Mouse (Mus musculus) intestine, postnatal 0 days (tissue): ENCODE data around the gene Trp53i11. TPM values are rescaled to one million over a fixed set of nuclear protein-coding genes. Genes with fewer than 3 reads are reported as not detected.

Experiments
- ATAC-seq: fragments of 200-750 bp; cut with Nextera tagmentation; 2 replicates; pipeline ENCODE4 v1.8.0; 2017; ENCODE audit warnings: mild to moderate bottlenecking, moderate TSS enrichment, moderate library complexity
- H3K27ac ChIP-seq: fragments of 300-500 bp; sonication (generic); 2 replicates; pipeline ENCODE4 v1.5.1; 2014; ENCODE audit warnings: mild to moderate bottlenecking, low read depth, low read length, moderate library complexity
- H3K27me3 ChIP-seq: fragments of 300-500 bp; sonication (generic); replicated peaks from 2 replicates; pipeline ENCODE4 v1.6.1; 2014; ENCODE audit warnings: low read length, mixed read lengths; ENCODE audit not compliant: control insufficient read depth, insufficient read depth
- H3K36me3 ChIP-seq: fragments of 300-500 bp; sonication (generic); 2 replicates; pipeline ENCODE4 v1.6.1; 2014; ENCODE audit warnings: mild to moderate bottlenecking, moderate library complexity; ENCODE audit not compliant: control insufficient read depth, insufficient read depth
- H3K4me1 ChIP-seq: fragments of 300-500 bp; sonication (generic); replicated peaks from 2 replicates; pipeline ENCODE4 v1.6.1; 2014; ENCODE audit warnings: antibody characterized with exemption, low read length, mixed read lengths; ENCODE audit not compliant: control insufficient read depth, insufficient read depth
- H3K4me2 ChIP-seq: fragments of 300-500 bp; sonication (generic); replicated peaks from 2 replicates; pipeline ENCODE4 v1.6.1; 2014; ENCODE audit warnings: low read depth, mild to moderate bottlenecking, moderate library complexity
- H3K4me3 ChIP-seq: fragments of 300-500 bp; sonication (generic); 2 replicates; pipeline ENCODE4 v1.5.1; 2014; ENCODE audit warnings: low read depth, low read length
- H3K9ac ChIP-seq: fragments of 300-500 bp; sonication (generic); 2 replicates; pipeline ENCODE4 v1.6.1; 2014; ENCODE audit warnings: mild to moderate bottlenecking, low read depth, low read length
- H3K9me3 ChIP-seq: fragments of 300-500 bp; sonication (generic); 2 replicates; pipeline ENCODE4 v1.6.1; 2016; ENCODE audit warnings: mixed run types; ENCODE audit not compliant: control insufficient read depth
- CTCF ChIP-seq: sonication (generic); IDR thresholded peaks from 2 replicates; pipeline ENCODE4 v1.5.1; 2016; ENCODE audit warnings: low read depth, mild to moderate bottlenecking, control low read depth, antibody characterized with exemption, moderate library complexity
- WGBS: fragments of 180-500 bp; shearing (Covaris S2); extraction: QIAGEN DNeasy Blood & Tissue Kit; methylation state at CpG from one replicate; pipeline ENCODE4 v1.1.7; 2014; 5-methylcytosine and 5-hydroxymethylcytosine counted together
- polyA plus RNA-seq: library from polyadenylated mRNA; unstranded; fragments of >200 nt; fragmentation: Nextera tagmentation; extraction: Ambion mirVana; gene quantifications from 2 replicates; pipeline ENCODE4 v1.2.1, GENCODE M21; 2015

Trp53i11 gene
- polyA plus RNA-seq, 1 experiment from 2014 or later: 21.8 TPM

DNA sequence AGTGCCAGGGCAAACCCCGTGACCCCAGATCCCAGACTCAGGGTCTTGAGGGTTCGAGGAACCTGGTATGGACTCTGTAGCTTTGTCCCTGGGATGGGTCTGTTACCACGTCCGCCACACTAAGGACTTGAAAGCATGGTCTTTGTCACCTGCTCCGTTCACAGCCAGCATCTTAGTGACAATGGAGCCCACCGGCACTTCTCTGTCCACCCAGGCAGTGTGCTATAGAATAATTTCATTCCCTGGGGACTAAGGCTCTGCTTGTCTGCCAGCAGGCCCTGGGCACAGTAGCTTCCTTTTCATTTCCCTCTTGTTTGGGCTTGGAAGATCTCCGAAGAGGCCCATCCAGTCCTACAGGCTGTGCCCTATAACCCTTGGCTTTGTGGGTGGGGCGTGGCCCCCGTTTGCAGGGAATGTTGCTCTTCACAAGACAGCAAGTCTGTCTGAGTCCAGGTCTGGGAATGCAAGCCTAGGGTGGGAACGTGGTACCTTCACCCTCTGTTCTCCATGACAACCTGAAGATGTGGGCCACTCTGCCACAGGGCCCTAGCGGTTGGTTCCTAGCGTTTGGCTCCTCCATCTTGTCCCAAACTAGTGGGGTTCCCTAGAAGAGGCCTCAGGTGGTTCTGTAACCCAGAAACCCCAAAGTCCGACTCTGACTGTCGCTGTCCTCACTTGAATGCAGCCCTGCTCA is 4.3 kb downstream of the Trp53i11 start:
- no peak for ATAC-seq
- no peaks in the 10 kb centered on the region; the same call in 1 of the 2 replicates for H3K36me3 ChIP-seq
- H3K4me2 ChIP-seq: peak overlapping the region; percentile 24; the same call in 1 of the 2 replicates
- 68% methylated on average over 14 of the region's 14 CpGs for WGBS
- H3K27ac ChIP-seq: no peak overlapping the region; the same call in 1 of the 2 replicates
- H3K4me1 ChIP-seq: 0 out of 2 replicates have a peak, but pooled peaks cover 5% of the 10 kb centered on the region
- no peaks in the 10 kb centered on the region for H3K9me3 ChIP-seq
- H3K4me3 ChIP-seq: no peak overlapping the region
- H3K27me3 ChIP-seq: no peaks in the 10 kb centered on the region
- H3K9ac ChIP-seq: no peak overlapping the region
- TF ChIP-seq CTCF: no peak

DNA sequence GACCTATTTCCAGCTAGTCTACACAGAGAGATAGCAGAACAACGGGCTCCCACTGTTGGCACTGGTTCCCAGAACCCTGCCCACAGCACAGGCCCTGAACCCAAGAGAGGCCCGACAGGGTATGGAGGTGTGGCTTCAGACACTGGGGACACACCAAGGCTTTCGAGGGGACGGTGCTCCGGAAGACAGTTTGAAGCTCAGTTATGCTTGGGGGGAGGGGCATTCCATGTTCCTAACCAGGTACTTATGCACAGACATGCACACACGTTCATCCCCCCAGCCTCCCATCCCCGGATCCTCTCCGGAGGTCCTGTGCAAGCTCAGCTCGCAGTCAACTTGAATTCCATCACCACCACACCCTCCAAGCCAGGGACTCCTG is 4.8 kb downstream of the Trp53i11 start:
- Histone ChIP-seq H3K4me1 (0 out of 2 replicates have a peak, but pooled peaks cover 5% of the 10 kb centered on the region), H3K9me3 (no peaks in the 10 kb centered on the region), H3K4me3 (no peak overlapping the region), H3K36me3 (peaks cover under 1% of the 10 kb centered on the region), H3K27ac (no peak overlapping the region; the same call in 1 of the 2 replicates), H3K9ac (no peak overlapping the region), H3K4me2 (no peak overlapping the region), H3K27me3 (no peaks in the 10 kb centered on the region)
- no peak for TF ChIP-seq CTCF
- ATAC-seq: no peak
- WGBS: 30% methylated on average over 9 of the region's 9 CpGs

DNA sequence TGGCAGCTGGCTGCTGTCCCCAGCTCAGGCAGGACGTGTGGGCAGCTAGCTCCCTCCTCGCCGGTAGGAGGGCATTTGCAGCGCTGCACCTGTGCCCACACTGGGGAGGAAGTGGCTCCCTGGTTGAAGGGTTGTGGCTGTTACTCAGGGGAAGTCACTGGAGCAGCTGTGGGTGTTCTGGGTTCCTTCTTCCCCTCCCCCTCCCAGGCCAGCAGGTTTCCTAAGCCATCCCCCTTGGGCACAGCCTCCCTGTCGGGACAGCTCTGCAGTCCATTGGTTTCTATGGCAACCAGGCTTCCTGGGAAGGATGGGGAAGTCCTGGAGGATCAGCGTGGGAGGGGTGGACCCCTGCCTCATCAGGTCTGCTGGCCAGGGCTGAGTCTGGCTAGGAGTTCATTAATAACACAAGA is 5.3 kb downstream of the Trp53i11 start:
- Histone ChIP-seq H3K4me1 (0 out of 2 replicates have a peak, but pooled peaks cover 5% of the 10 kb centered on the region), H3K9me3 (no peaks in the 10 kb centered on the region), H3K27ac (no peak overlapping the region), H3K4me2 (no peak overlapping the region), H3K27me3 (no peaks in the 10 kb centered on the region), H3K4me3 (no peak overlapping the region), H3K9ac (no peak overlapping the region), H3K36me3 (peaks cover 4% of the 10 kb centered on the region)
- WGBS: 38% methylated on average over 6 of the region's 6 CpGs
- 0 out of 2 replicates have a peak, but pooled peaks have one; percentile 10 for ATAC-seq
- no peak for TF ChIP-seq CTCF

DNA sequence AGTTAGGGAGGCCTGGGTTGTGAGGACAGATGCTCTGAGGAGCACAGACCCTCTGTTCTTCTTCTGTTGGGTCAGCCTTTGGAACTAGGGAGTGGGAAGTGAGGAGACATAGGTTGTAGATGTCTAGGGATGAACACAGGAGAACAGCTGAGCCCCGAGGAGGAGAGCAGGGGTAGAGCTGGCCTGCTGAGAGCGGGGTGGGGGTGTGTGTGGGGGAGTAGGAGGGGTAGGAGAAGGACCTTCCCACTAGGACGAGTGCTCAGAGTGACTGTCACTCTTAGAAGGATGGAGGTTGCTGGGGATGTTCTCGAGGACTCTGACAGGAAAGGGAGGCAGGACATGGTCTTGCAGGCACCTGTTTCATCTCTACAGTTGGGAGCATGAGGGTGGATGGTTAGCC is 6.5 kb downstream of the Trp53i11 start:
- Histone ChIP-seq H3K36me3 (peaks cover 12% of the 10 kb centered on the region), H3K9ac (no peak overlapping the region), H3K4me3 (no peak overlapping the region), H3K9me3 (no peaks in the 10 kb centered on the region), H3K4me2 (no peak overlapping the region), H3K4me1 (0 out of 2 replicates have a peak, but pooled peaks cover 5% of the 10 kb centered on the region), H3K27ac (no peak overlapping the region), H3K27me3 (no peaks in the 10 kb centered on the region)
- no peak for ATAC-seq
- no peak for TF ChIP-seq CTCF
- WGBS: 69% methylated on average over 4 of the region's 4 CpGs

DNA sequence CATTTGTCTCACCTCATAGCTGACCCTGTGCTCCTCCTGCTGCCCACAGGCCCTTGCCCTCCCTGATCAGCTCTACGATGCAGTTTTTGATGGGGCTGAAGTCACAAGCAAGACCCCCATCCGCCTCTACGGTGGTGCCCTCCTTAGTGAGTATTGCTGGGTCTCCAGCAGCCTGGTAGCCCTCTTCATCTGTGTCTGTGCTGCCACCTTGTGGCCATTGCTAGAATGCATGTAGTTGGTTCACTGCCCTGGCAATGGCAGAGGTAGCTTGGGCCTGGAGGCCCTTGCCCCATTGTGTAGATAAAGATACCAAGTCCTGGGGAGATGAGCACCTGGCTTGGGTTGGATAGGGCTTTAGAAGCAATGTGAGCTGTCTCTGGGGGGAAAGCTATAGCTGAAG is 11.5 kb downstream of the Trp53i11 start:
- no peaks in the 10 kb centered on the region for H3K9me3 ChIP-seq
- no peak overlapping the region for H3K9ac ChIP-seq
- peaks cover 20% of the 10 kb centered on the region for H3K36me3 ChIP-seq
- no peak overlapping the region for H3K4me3 ChIP-seq
- no peak overlapping the region for H3K4me2 ChIP-seq
- H3K27me3 ChIP-seq: no peaks in the 10 kb centered on the region
- no peak overlapping the region; the same call in 1 of the 2 replicates for H3K27ac ChIP-seq
- TF ChIP-seq CTCF: peak; percentile 95
- ATAC-seq: 0 out of 2 replicates have a peak, but pooled peaks have one; percentile 20
- H3K4me1 ChIP-seq: 0 out of 2 replicates have a peak, but pooled peaks cover 3% of the 10 kb centered on the region
- 18% methylated on average over 3 of the region's 3 CpGs for WGBS

DNA sequence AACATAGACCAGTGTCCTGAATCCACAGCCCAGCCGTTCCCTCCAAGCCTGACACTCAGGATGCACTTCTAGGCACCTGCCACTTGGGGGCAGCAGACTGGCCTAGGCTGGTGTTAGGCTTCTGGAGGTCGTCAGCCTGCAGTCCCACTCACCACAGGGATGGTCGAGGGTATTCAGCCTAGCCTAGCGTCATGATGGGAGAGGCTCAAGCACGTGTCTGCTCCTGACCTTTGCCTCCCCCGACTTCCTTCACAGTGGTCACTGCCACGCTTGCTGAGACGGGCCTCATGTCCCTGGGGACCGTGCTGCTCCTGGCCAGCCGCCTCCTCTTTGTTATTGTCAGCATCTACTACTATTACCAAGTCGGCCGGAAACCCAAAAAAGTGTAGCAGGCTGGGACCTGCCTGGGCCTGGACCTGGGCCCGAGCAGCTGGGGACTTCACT is 12.2 kb downstream of the Trp53i11 start:
- H3K9me3 ChIP-seq: no peaks in the 10 kb centered on the region
- TF ChIP-seq CTCF: peak; percentile 96
- 0 out of 2 replicates have a peak, but pooled peaks cover 3% of the 10 kb centered on the region for H3K4me1 ChIP-seq
- no peak overlapping the region; the same call in 1 of the 2 replicates for H3K27ac ChIP-seq
- no peak overlapping the region for H3K4me2 ChIP-seq
- 43% methylated on average over 13 of the region's 13 CpGs for WGBS
- peaks cover 20% of the 10 kb centered on the region for H3K36me3 ChIP-seq
- H3K27me3 ChIP-seq: no peaks in the 10 kb centered on the region
- peak; percentile 8; the same call in 1 of the 2 replicates for ATAC-seq
- no peak overlapping the region for H3K9ac ChIP-seq
- no peak overlapping the region for H3K4me3 ChIP-seq
